ENCODE assay signal across 8 mouse cellular contexts in genomic region chr8:23531551-23532142, GRCm38 (mm10).
DNase-seq lines count a peak whose midpoint lies in the region; ATAC-seq lines count a peak whose summit lies in the region.

No protein-coding gene starts in this region.

- peak; percentile 46; the same call in 1 of the 2 replicates for ATAC-seq in midbrain, embryonic 11.5 days (ENCODE audit: low FRiP score)

- H3K36me3 ChIP-seq in midbrain, embryonic 11.5 days (ENCODE audit: control insufficient read depth, insufficient read depth, low read length) = no peaks in the 10 kb centered on the region

- DNase-seq in layer of hippocampus, adult 11-12 months (ENCODE audit: low spot score) = peak; percentile 46
- DNase-seq in layer of hippocampus, adult 9-11 months = no peak
- peak; percentile 76 to 77 for DNase-seq in cerebellum, postnatal 14 days
- peak; percentile 58 for DNase-seq in heart, postnatal 4 days
- DNase-seq in layer of hippocampus, postnatal 36 days = peak; percentile 27 to 41
- peak; percentile 85 for DNase-seq in midbrain, embryonic 11.5 days (ENCODE audit: low spot score, missing footprints)
- DNase-seq in testis, postnatal 10 days (ENCODE audit: low spot score) = peak; percentile 71
- DNase-seq in gastrocnemius, postnatal 10 days = no peak

- no peak overlapping the region for H3K4me2 ChIP-seq in midbrain, embryonic 11.5 days

- H3K9ac ChIP-seq in midbrain, embryonic 11.5 days (ENCODE audit: low read length) = no peak overlapping the region

- H3K4me3 ChIP-seq in midbrain, embryonic 11.5 days (ENCODE audit: low read depth, low read length) = no peak overlapping the region

- 56% methylated on average over 10 of the region's 10 CpGs for WGBS in midbrain, embryonic 11.5 days

- no peak overlapping the region for H3K27ac ChIP-seq in midbrain, embryonic 11.5 days (ENCODE audit: low read depth, low read length)

- H3K9me3 ChIP-seq in midbrain, embryonic 11.5 days (ENCODE audit: control insufficient read depth, low read length) = no peaks in the 10 kb centered on the region

- no peaks in the 10 kb centered on the region for H3K27me3 ChIP-seq in midbrain, embryonic 11.5 days (ENCODE audit: control insufficient read depth, insufficient read depth, low read length)

- H3K4me1 ChIP-seq in midbrain, embryonic 11.5 days (ENCODE audit: control insufficient read depth, insufficient read depth, low read length) = no peaks in the 10 kb centered on the region

Comparison
In these comparisons a context has a peak if more than half of its experiments do, and no peak if none do; other contexts are left out.
1. DNase-seq: peak in layer of hippocampus, adult 11-12 months (single experiment), cerebellum, postnatal 14 days (2 of 2), heart, postnatal 4 days (single experiment), layer of hippocampus, postnatal 36 days (2 of 2), midbrain, embryonic 11.5 days (single experiment) and testis, postnatal 10 days (single experiment); none in layer of hippocampus, adult 9-11 months (single experiment) and gastrocnemius, postnatal 10 days (single experiment).